Mouse (Mus musculus): ENCODE measurements around the gene Slc35b1. TPM values are rescaled to one million over a fixed set of nuclear protein-coding genes. Genes with fewer than 3 reads are reported as not detected.
A peak's percentile ranks its signal among the peaks of the same experiment; 100 is the strongest.

The Slc35b1 gene
- total and polyA plus RNA-seq, 2 experiments from 2014 or later = 35.2 to 70.3 TPM

- no peaks in the 10 kb centered on the region for H3K36me3 ChIP-seq (replicated peaks; ENCODE audit: control insufficient read depth, insufficient read depth, low read length)
- WGBS = 91% methylated on average over 3 of the region's 3 CpGs
- ATAC-seq (ENCODE audit: insufficient read depth, low read depth) = no peak
- no peak overlapping the region for H3K27ac ChIP-seq (ENCODE audit: low read depth)
- no peaks in the 10 kb centered on the region for H3K9me3 ChIP-seq (replicated peaks; ENCODE audit: control insufficient read depth, low read length)
- H3K4me3 ChIP-seq (ENCODE audit: low read depth, low read length) = no peak overlapping the region
- no peak for DNase-seq (ENCODE audit: low spot score)
- peaks cover 11% of the 10 kb centered on the region for H3K4me1 ChIP-seq (ENCODE audit: control insufficient read depth, insufficient read depth)
- no peaks in the 10 kb centered on the region for H3K27me3 ChIP-seq (ENCODE audit: control insufficient read depth, insufficient read depth, low read length)
- no peak for TF ChIP-seq EP300 (IDR thresholded peaks at IDR 0.05; ENCODE audit: low read depth)
- TF ChIP-seq CTCF (IDR thresholded peaks at IDR 0.05; ENCODE audit: low read depth) = no peak
- H3K4me2 ChIP-seq (ENCODE audit: low read depth, low read length) = no peak overlapping the region
- H3K9ac ChIP-seq (replicated peaks; ENCODE audit: low read depth, low read length) = no peak overlapping the region
Observed at GRCm38 (mm10) chr11:95412615-95413014, 28.1 kb downstream of the Slc35b1 start.

- 3% methylated on average over 50 of the region's 58 CpGs for WGBS
Observed at GRCm38 (mm10) chr11:95413641-95414535, 29.4 kb downstream of the Slc35b1 start, which contains the start of gene Spop. TSS of gene Spop (plus strand) at chr11:95414080.

GRCm38 (mm10) chr11:95414536-95415161, 30.2 kb downstream of the Slc35b1 start:
- ATAC-seq (ENCODE audit: insufficient read depth, low read depth) = peak; percentile 87
- H3K27ac ChIP-seq (ENCODE audit: low read depth) = peak overlapping the region; percentile 96
- H3K4me3 ChIP-seq (ENCODE audit: low read depth, low read length) = peak overlapping the region; percentile 67
- H3K27me3 ChIP-seq (ENCODE audit: control insufficient read depth, insufficient read depth, low read length) = no peaks in the 10 kb centered on the region
- TF ChIP-seq CTCF (IDR thresholded peaks at IDR 0.05; ENCODE audit: low read depth) (peak; percentile 60), EP300 (IDR thresholded peaks at IDR 0.05; ENCODE audit: low read depth) (no peak)
- peaks cover 11% of the 10 kb centered on the region for H3K4me1 ChIP-seq (ENCODE audit: control insufficient read depth, insufficient read depth)
- WGBS = under 1% methylated on average over 28 of the region's 28 CpGs
- no peaks in the 10 kb centered on the region for H3K9me3 ChIP-seq (replicated peaks; ENCODE audit: control insufficient read depth, low read length)
- H3K4me2 ChIP-seq (ENCODE audit: low read depth, low read length) = peak overlapping the region; percentile 68
- H3K36me3 ChIP-seq (replicated peaks; ENCODE audit: control insufficient read depth, insufficient read depth, low read length) = no peaks in the 10 kb centered on the region
- DNase-seq (ENCODE audit: low spot score) = peak; percentile 98
- peak overlapping the region; percentile 67 for H3K9ac ChIP-seq (replicated peaks; ENCODE audit: low read depth, low read length)

More at GRCm38 (mm10) chr11:95413641-95414535, 29.4 kb downstream of the Slc35b1 start, which contains the start of gene Spop:
- Histone ChIP-seq H3K9ac (replicated peaks; ENCODE audit: low read depth, low read length) (peak within 1 kb of the TSS; percentile 67), H3K27me3 (ENCODE audit: control insufficient read depth, insufficient read depth, low read length) (no peaks in the 10 kb centered on the region), H3K27ac (ENCODE audit: low read depth) (peak within 1 kb of the TSS; percentile 96), H3K4me1 (ENCODE audit: control insufficient read depth, insufficient read depth) (peaks cover 11% of the 10 kb centered on the region), H3K9me3 (replicated peaks; ENCODE audit: control insufficient read depth, low read length) (no peaks in the 10 kb centered on the region), H3K4me3 (ENCODE audit: low read depth, low read length) (peak within 1 kb of the TSS; percentile 67), H3K36me3 (replicated peaks; ENCODE audit: control insufficient read depth, insufficient read depth, low read length) (no peaks in the 10 kb centered on the region), H3K4me2 (ENCODE audit: low read depth, low read length) (peak within 1 kb of the TSS; percentile 68)
- ATAC-seq (ENCODE audit: insufficient read depth, low read depth) (peak; percentile 85), DNase-seq (ENCODE audit: low spot score) (peak; percentile 93)
- TF ChIP-seq CTCF (IDR thresholded peaks at IDR 0.05; ENCODE audit: low read depth) (peak; percentile 7; the same call in 1 of the 2 replicates), EP300 (IDR thresholded peaks at IDR 0.05; ENCODE audit: low read depth) (no peak)

- H3K27me3 ChIP-seq (ENCODE audit: control insufficient read depth, insufficient read depth, low read length) = no peaks in the 10 kb centered on the region
- H3K9me3 ChIP-seq (replicated peaks; ENCODE audit: control insufficient read depth, low read length) = no peaks in the 10 kb centered on the region
- peak overlapping the region; percentile 68 for H3K4me2 ChIP-seq (ENCODE audit: low read depth, low read length)
- TF ChIP-seq CTCF (IDR thresholded peaks at IDR 0.05; ENCODE audit: low read depth) = no peak
- no peak for TF ChIP-seq EP300 (IDR thresholded peaks at IDR 0.05; ENCODE audit: low read depth)
- peaks cover 11% of the 10 kb centered on the region for H3K4me1 ChIP-seq (ENCODE audit: control insufficient read depth, insufficient read depth)
- H3K4me3 ChIP-seq (ENCODE audit: low read depth, low read length) = peak overlapping the region; percentile 15; the same call in 1 of the 2 replicates
- no peak overlapping the region for H3K9ac ChIP-seq (replicated peaks; ENCODE audit: low read depth, low read length)
- ATAC-seq (ENCODE audit: insufficient read depth, low read depth) = no peak
- H3K27ac ChIP-seq (ENCODE audit: low read depth) = peak overlapping the region; percentile 96; the same call in 1 of the 2 replicates
- DNase-seq (ENCODE audit: low spot score) = no peak
- H3K36me3 ChIP-seq (replicated peaks; ENCODE audit: control insufficient read depth, insufficient read depth, low read length) = no peaks in the 10 kb centered on the region
Observed at GRCm38 (mm10) chr11:95415931-95416330, 31.4 kb downstream of the Slc35b1 start.

- TF ChIP-seq CTCF (IDR thresholded peaks at IDR 0.05; ENCODE audit: low read depth) = no peak
- no peak for TF ChIP-seq EP300 (IDR thresholded peaks at IDR 0.05; ENCODE audit: low read depth)
- Histone ChIP-seq H3K9ac (replicated peaks; ENCODE audit: low read depth, low read length) (no peak overlapping the region), H3K4me1 (ENCODE audit: control insufficient read depth, insufficient read depth) (peaks cover 11% of the 10 kb centered on the region), H3K4me3 (ENCODE audit: low read depth, low read length) (no peak overlapping the region), H3K36me3 (replicated peaks; ENCODE audit: control insufficient read depth, insufficient read depth, low read length) (no peaks in the 10 kb centered on the region), H3K9me3 (replicated peaks; ENCODE audit: control insufficient read depth, low read length) (no peaks in the 10 kb centered on the region), H3K27ac (ENCODE audit: low read depth) (no peak overlapping the region), H3K4me2 (ENCODE audit: low read depth, low read length) (no peak overlapping the region), H3K27me3 (ENCODE audit: control insufficient read depth, insufficient read depth, low read length) (no peaks in the 10 kb centered on the region)
- no peak for DNase-seq (ENCODE audit: low spot score)
- WGBS = 82% methylated on average over 5 of the region's 5 CpGs
- ATAC-seq (ENCODE audit: insufficient read depth, low read depth) = no peak
Observed at GRCm38 (mm10) chr11:95417341-95417740, 32.8 kb downstream of the Slc35b1 start.
